Mouse (Mus musculus) embryonic facial prominence, embryonic 12.5 days (tissue): Measurements from ENCODE around the gene Gm21778. TPM values are rescaled to one million over a fixed set of nuclear protein-coding genes. Genes with fewer than 3 reads are reported as not detected.
"Not testable (repeated sequence)": the region's sequence is repeated elsewhere in the genome, so short reads cannot be mapped to it uniquely, and the experiment has no call there.

ENCODE experiments used
- ATAC-seq: fragments of 200-750 bp; cut with Nextera tagmentation; 2 replicates; pipeline ENCODE4 v1.8.0; 2017; ENCODE audit not compliant: insufficient number of reproducible peaks, insufficient read depth, low FRiP score, low TSS enrichment
- H3K27ac ChIP-seq: fragments of 300-500 bp; sonication (generic); 2 replicates; pipeline ENCODE4 v1.5.1; 2016; ENCODE audit warnings: mild to moderate bottlenecking
- H3K27me3 ChIP-seq: fragments of 300-500 bp; sonication (generic); 2 replicates; pipeline ENCODE4 v1.6.1; 2016; ENCODE audit warnings: mild to moderate bottlenecking, moderate library complexity
- H3K36me3 ChIP-seq: fragments of 300-500 bp; sonication (generic); 2 replicates; pipeline ENCODE4 v1.6.1; 2016; ENCODE audit warnings: mild to moderate bottlenecking
- H3K4me1 ChIP-seq: fragments of 300-500 bp; sonication (generic); 2 replicates; pipeline ENCODE4 v1.6.1; 2016
- H3K4me2 ChIP-seq: fragments of 300-500 bp; sonication (generic); replicated peaks from 2 replicates; pipeline ENCODE4 v1.6.1; 2016; ENCODE audit warnings: mild to moderate bottlenecking, moderate library complexity
- H3K4me3 ChIP-seq: fragments of 300-500 bp; sonication (generic); 2 replicates; pipeline ENCODE4 v1.5.1; 2016; ENCODE audit warnings: mild to moderate bottlenecking
- H3K9ac ChIP-seq: fragments of 300-500 bp; sonication (generic); 2 replicates; pipeline ENCODE4 v1.6.1; 2016; ENCODE audit warnings: mild to moderate bottlenecking, moderate library complexity
- H3K9me3 ChIP-seq: fragments of 300-500 bp; sonication (generic); 2 replicates; pipeline ENCODE4 v1.6.1; 2016; ENCODE audit warnings: mild to moderate bottlenecking, moderate library complexity
- polyA plus RNA-seq: library from polyadenylated mRNA; unstranded; fragments of >200 nt; fragmentation: Nextera tagmentation; extraction: Ambion mirVana; gene quantifications from 2 replicates; pipeline ENCODE4 v1.2.1, GENCODE M21; 2016

Gene Gm21778
- polyA plus RNA-seq, result not detected in 2 replicates

DNA sequence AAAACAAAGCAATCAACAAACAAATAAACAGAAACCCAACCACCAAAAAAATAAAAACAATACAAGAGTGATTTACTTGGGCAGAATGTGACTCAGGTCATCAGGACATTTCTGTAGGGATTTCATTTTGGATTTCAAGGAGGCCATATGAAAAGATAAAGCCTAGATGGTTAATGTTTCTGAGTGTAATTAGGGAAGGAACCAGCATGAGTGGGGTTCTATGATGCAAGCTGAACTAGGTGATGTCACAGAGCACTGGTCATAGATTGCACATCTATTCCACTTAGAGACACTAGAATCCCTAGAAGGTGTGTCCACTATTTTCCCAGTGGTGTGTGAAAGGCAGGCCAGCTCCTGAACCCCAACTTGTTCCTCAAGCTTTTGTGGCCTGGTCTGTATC, at the start of gene Gm21778:
Gene Gm21778, plus strand, starts transcription at position 301 of the 400 bp plus-strand sequence.
- H3K27me3 ChIP-seq, H3K9ac ChIP-seq, H3K4me1 ChIP-seq, H3K4me2 ChIP-seq, H3K36me3 ChIP-seq, H3K9me3 ChIP-seq, ATAC-seq, H3K27ac ChIP-seq, H3K4me3 ChIP-seq: not testable (repeated sequence)

Other genes starting within 250 kb of the Gm21778 start
- gene Gm20914, start 216.5 kb upstream of the Gm21778 start, polyA plus RNA-seq, result not detected in 2 replicates
- gene Gm28171, start 149.1 kb upstream of the Gm21778 start, polyA plus RNA-seq, result not detected in 2 replicates